Mouse (Mus musculus) thymus, adult 2 months (tissue): Measurements from ENCODE around the gene Tcf7l2.

Experiments
- CTCF ChIP-seq: fragments of 200-500 bp; IDR thresholded peaks from 2 replicates; pipeline ENCODE4 v1.5.1; 2012; ENCODE audit warnings: mild to moderate bottlenecking, control low read depth, low read length, moderate library complexity, borderline replicate concordance; ENCODE audit not compliant: control insufficient read depth, poor library complexity, insufficient read depth; ENCODE audit errors: extremely low read depth
- POLR2A ChIP-seq: fragments of 200-500 bp; IDR thresholded peaks from 2 replicates; pipeline ENCODE4 v1.6.1; 2012; ENCODE audit warnings: mild to moderate bottlenecking, low read length, control low read depth, moderate library complexity; ENCODE audit not compliant: control insufficient read depth, poor library complexity, insufficient read depth; ENCODE audit errors: extremely low read depth

DNA sequence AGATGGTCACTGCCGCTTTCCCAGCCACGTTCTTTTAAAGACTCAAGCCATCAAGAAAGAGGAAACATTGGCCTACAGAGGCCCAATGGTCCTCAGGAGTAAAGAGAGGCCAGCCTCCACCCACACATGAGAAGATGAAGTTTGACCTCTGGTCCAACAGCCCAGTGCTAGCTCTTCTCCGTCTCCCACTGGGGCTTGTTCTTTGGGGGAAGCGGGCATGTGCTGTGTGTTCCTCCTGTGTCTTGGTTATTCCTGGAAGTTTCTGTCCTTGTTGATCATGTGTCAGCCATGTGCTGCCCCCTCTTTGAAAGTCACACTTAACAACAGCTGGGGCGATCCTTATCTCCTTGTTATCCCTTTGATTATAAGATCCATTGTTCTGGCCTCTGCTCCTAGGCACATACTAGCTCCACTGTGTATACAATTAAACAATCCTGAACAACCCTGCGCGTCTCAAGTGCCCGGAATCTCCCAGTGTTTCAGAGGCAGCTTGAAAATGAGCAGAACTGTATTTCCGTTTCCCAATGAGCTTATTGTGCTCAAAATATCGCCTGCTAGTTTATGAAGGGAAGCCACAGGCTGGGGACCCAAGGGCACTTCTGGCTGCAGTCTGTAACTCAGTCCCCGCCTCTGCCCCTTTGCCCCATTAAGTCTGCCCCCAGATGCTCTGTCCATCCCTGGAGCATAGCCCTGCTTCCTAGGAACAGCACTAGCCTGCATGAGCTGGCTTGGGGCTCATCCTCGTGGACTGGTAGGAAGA is 65.0 kb downstream of the Tcf7l2 start:
- no peak for TF ChIP-seq POLR2A
- TF ChIP-seq CTCF, result no peak
